Mouse (Mus musculus) thymus, adult 18-20 months (tissue): ENCODE results near the gene Prkag2.

Source experiments
- DNase-seq, 2 experiments: peaks; one replicate each; pipeline ENCODE4 v3.0.0; 2022; ENCODE audit warnings: mixed read lengths in 2 of 2

Prkag2 gene

DNA sequence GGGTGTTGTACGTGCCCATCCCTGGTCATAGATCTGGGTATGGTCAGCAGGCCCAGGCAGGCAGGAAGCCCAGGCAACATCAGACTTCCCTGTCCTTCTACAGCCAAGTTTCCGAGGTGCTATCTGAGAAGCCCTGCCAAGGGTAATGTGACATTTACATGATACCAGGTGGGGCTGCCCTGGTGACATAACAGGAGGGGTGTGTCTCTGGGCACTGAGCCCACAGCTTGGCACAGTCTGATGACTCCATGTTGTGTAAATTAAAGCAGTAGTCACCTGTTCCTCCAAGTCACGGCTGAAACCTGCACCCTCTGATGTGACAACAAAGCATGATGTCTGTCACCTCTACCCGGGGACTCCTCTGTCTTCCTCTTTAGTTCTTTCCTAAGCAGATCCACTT lies 136.7 kb downstream of the Prkag2 start:
- DNase-seq = no peak

DNA sequence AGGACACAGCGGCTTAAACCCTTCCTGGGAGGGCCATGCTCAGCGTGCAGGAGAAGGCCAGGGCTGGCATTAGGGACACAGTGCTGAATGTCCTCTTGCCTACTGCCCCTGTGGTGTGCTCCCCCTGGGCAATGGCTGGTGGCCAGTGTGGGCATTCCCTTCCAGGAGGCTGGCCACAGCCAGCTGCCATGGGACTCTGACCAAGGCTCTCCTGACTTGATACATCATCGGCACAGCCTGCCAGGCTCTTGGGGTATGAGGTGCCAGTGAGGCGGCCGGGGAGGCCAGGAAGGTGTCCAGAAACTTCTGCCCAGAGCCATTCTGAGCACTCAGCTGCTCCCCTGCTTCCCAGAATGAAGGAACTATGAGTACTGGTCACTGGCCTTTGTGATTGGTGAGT lies 139.7 kb downstream of the Prkag2 start:
- no peak for DNase-seq

DNA sequence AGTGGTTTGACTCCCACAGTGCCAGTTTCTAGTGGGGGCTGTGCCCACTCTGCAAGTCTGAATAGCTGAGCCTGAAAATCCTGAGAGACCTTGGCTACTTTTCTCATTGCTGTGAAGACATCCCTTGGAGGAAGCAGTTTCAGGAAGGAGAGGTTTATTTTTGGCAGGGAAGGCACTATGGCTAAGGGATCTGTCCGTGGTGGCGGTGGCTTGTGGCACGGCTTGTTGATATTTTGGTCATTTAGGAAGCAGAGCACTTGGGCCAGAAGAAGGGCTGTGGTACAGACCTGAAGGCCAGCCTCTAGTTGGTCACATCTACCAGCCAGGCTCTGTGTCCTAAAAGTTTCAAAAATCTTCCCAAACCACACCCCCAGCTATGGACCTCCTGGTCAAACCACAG lies 140.7 kb downstream of the Prkag2 start:
- no peak for DNase-seq

DNA sequence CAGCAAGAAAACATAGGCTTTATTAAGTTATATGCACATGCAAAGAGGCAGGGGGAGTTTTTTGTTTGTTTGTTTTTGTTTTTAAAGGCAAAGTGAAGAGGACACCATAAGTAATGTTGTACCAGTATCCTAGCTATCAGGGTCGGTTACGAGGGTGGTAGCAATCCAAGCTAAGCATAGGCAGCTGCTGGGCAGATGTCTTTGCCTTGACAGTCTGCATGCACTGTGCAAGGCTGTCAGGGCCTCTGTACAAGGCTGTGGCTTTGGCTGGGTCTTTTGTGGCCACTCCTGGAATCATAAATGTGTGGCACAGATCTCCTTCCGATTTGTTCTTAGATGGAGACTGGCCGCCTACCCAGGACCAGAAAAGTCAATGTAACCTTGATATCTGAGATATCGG lies 141.8 kb downstream of the Prkag2 start:
- DNase-seq = no peak

DNA sequence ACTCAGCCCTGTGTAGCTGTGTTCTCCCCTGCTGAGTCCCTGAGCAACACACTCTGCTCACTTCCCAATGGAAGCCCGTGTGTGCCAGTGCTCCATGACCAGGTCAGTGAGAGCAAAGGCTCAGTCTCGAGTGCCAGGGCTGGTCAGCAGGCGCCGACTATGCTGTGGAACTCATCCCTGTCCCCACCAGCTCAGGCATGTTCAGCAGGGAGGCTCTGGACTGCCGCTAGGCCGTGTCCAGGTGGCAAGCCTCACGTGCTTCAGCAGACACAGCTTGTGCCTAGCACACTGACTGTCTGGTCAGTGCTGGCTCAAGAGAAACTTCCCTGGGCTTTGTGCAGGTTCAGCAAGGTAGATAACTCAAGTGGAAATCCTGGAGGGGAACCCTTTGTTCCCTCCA lies 143.6 kb downstream of the Prkag2 start:
- no peak for DNase-seq

DNA sequence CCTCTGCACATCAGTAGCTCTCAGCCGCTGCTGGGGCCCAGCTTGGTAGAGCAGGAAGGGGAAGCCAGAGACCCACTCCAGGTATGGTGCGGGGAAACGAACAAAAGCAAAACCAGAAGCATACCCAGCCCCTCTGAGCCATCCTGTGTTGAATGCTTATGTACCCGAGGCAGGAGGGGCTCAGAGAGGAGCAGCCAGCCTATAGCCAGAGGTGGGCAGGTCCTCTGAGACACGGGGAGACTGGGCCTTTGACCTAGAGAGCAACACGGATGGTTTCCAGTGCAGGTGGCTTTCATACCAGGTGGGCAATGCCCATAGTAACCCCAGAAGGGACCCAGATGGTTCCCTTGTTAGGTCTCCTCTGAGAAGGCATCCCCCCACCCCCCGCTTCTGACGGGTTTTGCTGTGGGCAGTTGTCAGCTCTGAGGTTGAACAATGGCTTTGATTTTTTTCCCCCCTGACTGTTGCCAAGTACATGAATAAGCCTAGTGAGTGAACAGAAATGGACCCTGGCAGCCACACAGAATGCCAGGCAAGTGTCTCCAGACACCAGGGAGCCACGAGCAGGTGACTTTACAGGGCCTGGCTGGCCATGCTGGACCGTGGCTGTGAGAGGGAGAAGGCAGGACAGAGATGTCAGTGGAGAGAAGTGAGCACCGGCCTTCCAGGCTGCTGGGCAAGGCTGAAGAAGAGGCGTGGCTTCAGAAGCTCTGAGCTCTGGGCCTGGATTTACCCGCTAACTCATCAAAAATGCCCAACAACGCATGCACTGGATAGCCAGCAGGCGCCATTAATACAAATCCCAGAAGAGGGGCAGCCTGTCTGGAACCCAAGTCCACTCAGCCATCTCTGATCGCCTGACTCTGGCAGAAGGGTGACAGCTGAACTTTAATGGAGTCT lies 147.3 kb downstream of the Prkag2 start:
- no peak for DNase-seq

DNA sequence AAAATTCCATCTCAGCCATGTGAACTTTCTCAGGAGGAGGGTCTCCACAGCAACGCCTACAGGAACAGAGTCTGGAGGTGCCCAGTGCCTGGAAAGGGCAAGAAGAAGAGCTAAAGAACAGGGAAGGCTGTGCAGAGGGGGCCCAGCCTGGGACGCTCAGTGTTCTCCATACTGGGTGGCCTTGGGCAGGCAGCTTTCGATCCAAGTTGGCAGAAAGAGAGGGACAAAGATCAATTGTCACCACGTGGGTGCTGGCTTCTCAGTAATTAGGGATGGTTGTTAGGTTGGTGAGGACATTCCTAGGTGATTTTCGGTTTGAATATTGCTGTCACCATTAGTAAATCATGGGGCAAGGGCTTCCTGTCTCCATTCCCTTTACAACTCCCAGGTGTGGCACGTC lies 148.2 kb downstream of the Prkag2 start:
- no peak for DNase-seq

DNA sequence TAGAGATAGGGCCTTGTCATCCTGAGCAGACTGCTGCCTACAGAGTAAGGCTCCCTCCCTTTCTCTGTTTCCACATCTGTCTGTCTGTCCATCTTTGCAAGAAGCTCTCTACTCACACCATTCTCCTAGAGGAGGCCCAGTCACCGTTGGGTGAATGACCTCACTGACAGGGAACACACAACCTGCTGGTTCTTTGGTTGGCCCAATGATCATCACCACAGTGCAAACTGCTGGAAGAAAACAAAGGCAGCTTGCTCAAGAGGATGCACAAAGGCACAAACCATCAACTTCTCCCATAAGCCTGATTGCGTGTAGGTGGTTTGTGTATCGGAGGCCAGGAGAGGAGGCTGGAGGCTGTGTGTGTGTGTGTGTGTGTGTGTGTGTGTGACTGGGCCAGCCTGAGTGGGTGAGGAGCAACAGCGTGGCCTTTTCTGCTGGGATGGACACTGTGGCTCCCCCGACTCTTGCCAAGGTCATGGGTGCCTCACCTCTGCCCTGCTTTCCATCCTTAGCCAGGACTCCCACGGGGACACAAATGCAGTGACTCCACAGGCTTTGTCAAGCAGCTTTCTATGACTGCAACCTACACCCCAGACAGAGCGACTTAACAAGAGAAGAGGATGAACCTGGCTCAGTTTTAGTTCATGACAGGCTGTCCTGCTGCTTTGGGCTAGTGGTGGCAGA lies 149.4 kb downstream of the Prkag2 start:
- DNase-seq = no peak

DNA sequence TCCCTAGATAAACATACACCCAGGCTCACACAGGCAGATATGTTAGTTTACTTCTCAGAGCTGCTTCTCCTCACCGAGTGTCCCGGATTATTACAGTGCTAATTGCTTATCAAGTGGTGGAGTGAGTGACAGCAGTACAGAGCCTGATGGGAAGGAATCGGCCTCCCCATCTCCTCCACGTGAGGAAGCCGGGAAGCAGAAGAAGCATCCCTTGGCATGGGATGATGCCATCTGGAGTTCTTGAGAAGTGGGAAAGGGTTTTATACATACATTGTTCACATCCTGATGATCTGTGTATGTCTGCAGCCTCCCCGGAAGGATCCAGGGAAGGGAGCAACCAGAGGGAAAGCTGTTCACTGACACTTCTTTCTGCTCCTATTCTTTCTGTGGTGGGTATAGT lies 150.4 kb downstream of the Prkag2 start:
- DNase-seq = no peak

DNA sequence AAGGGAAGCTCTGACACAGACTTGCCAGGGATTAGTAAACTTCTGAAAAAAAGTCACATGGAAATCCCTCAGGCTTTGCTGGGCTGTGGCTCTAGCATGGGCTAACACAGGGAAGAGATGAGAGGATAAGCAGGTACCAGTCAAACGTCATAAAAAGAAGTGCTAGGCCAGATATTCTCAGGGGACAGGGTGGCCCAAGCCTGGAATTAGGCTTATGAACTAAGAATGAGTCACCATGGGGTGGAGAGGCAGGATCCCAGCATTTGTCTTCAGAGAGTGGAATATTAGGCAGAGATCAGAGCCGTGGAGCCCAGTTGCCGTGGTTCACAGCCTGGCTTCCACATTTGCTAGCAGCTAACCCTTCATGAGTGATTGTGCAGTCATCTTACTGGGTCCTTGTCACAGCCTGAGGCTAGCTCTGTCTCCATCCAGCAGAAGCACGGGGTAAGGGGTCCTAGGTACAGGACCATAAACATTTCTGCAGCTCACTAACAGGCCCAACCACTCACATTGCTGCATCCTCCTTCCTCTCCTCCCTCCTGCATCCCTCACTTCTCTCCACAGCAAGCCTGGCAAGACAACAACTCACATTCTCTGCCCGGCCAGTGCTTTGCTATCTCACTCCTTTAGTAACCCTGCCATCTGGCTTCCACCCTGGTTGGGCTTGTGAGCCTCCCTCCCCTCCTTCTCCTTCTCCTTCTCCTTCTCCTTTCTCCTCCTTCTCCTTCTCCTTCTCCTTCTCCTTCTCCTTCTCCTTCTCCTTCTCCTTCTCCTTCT lies 162.2 kb downstream of the Prkag2 start:
- no peak for DNase-seq

DNA sequence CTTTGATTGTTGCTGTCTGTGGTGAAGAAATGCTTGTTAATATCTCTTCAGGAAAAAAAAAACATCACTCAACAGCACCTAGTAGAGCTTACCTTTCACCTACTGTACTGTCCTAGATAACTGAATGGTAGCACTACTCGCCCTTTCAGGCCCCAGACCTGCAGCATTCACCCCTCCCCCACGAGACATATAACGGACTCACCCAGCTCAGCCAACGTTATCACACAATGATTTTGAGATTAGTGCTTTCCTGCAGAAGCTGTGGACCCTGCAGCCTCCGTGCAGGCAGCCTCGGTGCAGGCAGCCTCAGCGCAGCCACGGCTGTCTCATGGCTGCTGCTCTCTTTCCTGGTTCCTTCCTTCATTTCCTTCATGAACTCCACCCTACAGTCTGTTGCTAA lies 164.0 kb downstream of the Prkag2 start:
- no peak for DNase-seq

DNA sequence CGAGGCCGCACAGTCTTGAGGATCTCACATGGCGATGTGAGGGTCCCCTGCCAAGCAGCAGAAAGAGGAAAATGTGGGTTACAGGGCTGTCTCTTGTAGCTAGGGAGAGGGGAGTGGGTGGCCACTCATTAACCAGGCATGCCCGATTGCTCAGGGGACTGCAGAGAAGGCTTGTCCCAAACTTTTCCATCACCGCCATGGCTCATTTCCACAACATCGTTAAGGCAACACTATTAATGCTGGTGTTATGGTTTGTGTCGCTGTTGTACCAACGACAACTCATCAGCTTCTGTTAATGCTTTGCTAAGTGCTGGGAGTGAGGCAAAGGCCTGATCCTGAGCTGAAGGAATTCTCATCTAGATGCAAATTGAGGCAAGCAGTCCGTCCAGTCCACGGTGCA lies 165.0 kb downstream of the Prkag2 start:
- DNase-seq = no peak

DNA sequence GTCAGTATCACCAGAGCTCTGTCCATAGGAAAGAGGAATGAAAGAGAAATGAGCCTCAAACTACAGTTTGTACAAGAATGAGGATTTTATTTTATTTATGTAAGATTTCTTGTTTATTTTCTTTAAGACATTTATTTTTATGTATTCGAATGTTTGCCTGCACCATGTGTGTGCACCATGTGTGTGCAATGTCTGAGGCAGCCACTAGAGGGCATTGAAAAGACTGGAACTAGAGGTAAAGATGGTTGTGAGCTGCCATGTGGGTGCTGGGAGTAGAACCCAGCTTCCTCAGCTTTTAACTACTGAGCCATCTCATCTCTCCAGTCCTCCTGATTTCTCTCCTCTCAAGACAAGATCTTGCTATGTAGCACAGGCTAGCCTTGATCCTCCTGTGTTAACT lies 166.7 kb downstream of the Prkag2 start:
- no peak for DNase-seq

DNA sequence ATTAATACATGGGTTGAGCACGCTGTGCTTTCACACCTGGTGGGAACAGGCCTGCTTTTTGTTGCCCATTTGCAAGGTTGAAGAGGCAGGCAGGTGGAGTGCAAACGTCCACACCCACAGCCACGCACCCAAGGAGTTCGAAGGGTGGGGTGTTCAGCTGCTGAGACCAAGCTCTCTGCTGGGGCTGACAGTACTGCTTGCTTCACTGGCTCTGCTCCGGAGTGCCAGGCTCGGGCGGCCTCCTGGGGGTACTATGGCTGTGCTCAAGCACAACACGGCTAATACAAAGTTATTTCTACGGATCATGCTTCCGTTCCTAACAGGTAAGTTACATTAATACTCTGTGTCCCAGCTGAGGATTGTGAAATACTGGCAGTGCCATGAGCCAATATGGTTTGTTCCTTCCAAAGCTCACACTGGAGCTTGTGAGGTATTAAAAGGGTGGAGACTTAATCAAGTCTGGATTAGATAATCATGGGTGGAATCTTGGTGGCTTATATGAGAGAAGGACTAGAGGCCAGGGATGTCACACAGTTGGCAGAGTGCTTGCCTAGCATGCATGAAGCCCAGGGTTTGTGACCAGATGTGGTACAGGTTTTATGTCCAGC lies 168.8 kb downstream of the Prkag2 start:
- DNase-seq = no peak

DNA sequence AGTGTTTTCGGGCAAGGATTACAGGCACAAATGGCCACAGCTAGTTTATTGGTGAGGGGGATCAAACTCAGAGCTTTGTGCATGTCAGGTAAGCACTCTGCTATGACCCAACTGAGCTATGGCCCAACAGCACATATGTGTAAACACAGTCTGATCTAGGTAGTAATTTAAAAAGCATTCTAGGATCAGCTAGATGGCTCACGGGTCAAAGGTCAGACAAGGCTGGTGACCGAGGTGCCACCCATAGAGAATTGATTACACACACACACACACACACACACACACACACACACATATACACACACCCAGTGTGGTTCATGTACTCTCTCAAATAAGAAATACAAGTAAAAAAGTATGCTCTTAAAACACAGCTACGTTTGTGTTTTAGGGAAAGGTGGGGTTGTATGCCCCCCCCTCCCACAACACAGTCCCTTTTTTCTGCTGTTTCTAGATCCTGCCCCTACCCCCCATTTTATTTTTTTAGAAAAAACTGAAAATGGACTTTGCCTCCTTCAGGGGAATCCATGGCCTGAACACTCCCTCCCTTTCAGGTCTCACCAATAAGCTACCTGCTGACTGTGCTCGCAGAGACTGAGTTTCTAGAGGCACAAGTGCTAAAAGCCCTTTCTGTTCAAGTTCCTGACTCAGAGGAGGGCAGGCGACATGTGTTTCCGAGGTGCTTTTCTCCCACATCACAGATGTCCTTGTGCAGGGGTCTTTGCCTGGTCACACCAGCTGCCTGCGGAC lies 169.4 kb downstream of the Prkag2 start:
- no peak for DNase-seq

DNA sequence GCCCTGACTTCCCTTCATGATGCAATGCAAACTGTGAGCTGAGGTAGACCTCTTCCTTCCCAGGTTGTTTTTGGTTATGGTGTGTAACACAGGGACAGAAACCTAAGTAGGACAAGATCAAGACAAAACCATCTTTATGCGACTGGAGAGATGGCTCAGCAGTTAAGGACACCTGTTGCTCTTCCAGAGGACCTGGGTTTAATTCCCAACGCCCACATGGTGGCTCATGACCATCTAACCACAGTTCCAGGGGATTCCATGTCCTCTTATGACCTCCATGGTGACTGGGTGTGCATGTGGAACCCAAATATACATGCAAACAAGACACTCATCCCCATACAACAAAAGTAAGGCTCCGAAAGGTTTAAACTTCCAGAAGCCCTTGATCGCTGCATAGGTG lies 171.6 kb downstream of the Prkag2 start:
- DNase-seq = no peak

DNA sequence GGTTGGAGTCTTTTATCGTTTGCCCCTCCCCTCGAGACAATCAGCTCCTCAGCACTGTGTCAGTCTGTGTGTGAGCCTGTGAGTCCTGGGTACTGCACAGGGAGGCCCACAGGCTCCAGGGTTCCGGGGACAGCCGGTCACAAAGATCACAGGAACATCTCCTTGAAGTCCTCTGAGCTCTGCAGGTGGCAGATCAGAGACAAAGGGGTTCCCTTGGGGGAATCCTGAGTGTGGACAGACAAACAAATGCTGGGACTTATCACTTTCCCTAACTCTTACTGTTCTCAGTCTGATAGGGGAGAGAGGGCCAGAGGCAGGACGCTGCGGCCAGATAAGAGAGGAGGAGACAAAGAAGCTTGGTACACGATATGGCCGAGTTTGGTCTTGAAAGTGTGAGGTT lies 172.7 kb downstream of the Prkag2 start:
- DNase-seq = no peak

DNA sequence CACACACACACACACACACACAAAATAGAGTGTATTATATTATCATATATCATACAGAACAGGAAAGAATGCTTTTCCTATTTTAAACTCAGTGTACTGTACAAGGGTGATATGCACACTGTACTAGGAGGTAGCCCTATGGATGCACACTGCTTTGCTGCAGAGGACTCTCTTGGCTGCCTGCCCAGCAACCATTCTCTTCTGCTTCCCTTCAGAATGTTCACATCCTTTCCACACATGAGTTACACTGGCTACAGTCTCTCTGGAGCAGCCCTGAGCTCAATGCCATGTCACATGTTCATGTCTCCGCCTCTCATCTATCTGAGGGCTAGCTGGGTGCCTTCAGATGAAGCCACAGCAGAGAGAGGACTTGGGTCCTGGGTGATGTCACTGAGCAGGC lies 181.3 kb downstream of the Prkag2 start:
- DNase-seq = no peak

DNA sequence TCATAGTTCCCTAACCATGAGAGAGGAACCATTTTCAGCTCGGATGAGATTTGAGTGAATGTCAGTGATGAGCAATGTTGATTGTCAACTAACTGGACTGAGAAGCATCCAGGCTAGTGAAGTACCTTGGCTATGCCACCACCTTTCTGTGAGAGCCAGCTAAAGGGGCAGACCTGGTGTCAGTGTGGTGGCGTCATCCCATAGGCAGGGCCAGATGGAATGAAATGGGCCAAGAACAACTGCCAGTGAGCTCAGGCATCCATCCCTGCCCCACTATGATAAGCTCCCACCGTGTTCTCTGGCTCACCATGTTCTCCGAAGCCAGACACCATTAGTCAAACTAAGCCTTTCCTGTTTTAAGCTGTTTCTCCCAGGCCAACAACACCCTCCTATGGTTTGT lies 183.9 kb downstream of the Prkag2 start:
- DNase-seq = no peak

DNA sequence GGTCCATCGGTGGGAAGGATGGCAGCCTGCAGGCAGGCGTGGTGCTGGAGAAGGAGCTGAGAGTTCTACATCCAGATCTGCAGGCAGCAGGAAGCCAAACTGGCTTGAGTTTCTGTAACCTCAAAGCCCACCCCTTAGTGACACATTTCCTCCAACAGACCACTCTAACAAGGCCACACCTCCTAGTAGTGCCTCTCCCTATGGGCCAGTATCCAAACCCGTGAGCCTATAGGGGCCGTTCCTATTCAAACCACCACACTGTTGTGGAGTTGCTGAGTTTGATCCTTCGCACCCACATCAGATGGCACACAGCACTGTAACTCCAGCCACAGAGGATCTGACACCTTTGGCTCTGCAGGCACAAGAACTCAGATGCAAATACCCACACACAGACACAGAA lies 185.3 kb downstream of the Prkag2 start:
- no peak for DNase-seq

DNA sequence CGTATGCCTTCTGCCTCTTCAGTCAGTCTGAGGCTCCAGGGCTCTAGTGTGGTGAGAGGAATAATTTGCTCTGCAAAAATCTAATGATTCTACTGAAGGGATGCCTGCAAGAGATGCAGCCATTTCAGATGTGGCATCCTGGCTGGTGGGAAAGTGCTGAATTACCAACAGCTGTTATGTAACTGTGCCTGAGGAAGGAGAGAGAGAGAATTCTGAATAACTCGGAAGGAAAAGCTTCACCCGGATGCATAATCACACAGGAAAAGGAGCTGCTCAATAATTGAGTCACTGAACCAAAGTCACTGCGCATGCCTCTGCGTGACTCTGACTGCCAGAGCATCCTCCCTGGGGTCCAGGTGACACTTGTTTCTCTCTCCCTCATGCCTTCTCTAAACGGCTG lies 186.8 kb downstream of the Prkag2 start:
- no peak for DNase-seq
